Mouse (Mus musculus): ENCODE results near the gene Zfhx3.

DNA sequence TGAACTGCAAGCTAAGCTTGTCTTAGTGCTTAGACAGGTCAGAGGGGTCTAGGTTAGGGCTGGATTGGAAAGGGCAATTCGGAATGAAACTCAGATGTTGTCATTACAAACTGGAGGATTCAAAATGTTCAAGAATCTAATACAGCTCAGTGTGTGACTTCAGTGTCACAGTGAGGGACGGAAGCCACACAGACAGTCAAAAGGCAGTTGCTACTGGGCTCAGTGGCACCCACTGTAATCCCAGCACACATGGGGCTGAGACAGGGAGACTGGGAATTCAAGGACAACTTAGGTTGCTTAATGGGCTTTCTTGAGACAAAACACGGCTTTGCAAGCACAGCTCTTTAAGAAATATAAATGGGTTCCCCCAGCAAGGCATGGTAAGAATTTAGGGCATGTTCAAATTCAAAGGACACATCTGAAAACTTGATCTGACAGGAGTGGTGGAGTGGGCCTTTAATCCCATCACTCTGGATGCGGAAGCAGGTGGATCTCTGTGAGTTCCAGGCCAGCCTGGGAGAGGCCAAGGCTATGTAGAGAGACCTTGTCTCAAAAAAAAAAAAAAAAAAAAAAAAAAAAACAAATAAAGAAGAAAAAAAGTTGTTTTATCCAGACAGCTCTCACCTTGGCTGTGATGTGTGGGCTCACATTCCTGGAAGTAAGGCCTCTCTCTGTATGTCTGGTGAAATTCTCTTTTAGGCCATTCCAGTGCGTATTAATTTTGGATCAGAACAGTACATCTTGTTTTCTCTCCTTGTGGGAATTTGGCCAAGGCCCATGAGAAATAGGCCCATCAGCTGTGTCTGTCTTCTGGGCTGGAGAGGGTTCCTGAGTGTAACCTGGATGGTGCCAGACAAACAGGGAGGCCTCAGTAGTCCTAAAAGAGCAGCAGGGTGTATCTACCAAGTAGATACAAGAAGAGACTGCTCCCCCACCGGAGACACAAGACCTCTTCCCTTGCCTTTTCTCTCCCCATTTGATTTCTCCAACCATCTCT, 750.5 kb downstream of the Zfhx3 start:
- TF ChIP-seq CTCF (conservative IDR thresholded peaks at IDR 0.05; ENCODE audit: insufficient read depth, insufficient read length, low read depth, low read length) (no peak), POLR2A (IDR thresholded peaks at IDR 0.05; ENCODE audit: low read depth, low read length) (no peak)

Data from kidney, adult 2 months (tissue).